Mouse (Mus musculus) kidney, adult 2 months (tissue): ENCODE data around the gene Tbcel.

Source experiments
- CTCF ChIP-seq: fragments of 200-500 bp; conservative IDR thresholded peaks from 2 replicates; pipeline ENCODE4 v1.5.1; 2011; ENCODE audit warnings: low read depth, mild to moderate bottlenecking, control low read depth, low read length, moderate library complexity, mixed read lengths; ENCODE audit not compliant: insufficient read depth, insufficient read length
- POLR2A ChIP-seq: fragments of 200-500 bp; IDR thresholded peaks from one replicate; pipeline ENCODE4 v1.6.1; 2011; ENCODE audit warnings: low read depth, low read length, control low read depth

DNA sequence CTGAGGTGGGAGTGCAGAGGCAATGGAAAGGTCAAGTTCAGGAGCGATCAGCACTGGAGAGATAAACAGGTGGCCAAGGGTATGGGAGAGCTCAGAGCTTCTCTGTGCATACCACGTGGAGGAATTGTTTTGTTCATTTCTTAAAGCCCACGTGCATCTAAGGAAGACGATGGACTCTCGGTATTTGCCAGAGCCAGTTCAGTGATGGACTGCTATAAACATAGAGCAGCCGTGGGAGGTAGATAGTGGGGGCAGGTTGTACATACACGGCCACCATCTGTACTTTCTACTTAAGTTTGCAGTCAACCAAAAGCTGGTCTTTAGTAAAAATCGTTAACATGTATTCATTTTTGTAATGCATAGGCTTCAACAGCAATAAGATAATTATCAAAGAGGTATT, 65.5 kb downstream of the Tbcel start:
- no peak for TF ChIP-seq CTCF
- TF ChIP-seq POLR2A = no peak
